Mouse (Mus musculus): ENCODE results near the gene Rin1.

The Rin1 gene

DNA sequence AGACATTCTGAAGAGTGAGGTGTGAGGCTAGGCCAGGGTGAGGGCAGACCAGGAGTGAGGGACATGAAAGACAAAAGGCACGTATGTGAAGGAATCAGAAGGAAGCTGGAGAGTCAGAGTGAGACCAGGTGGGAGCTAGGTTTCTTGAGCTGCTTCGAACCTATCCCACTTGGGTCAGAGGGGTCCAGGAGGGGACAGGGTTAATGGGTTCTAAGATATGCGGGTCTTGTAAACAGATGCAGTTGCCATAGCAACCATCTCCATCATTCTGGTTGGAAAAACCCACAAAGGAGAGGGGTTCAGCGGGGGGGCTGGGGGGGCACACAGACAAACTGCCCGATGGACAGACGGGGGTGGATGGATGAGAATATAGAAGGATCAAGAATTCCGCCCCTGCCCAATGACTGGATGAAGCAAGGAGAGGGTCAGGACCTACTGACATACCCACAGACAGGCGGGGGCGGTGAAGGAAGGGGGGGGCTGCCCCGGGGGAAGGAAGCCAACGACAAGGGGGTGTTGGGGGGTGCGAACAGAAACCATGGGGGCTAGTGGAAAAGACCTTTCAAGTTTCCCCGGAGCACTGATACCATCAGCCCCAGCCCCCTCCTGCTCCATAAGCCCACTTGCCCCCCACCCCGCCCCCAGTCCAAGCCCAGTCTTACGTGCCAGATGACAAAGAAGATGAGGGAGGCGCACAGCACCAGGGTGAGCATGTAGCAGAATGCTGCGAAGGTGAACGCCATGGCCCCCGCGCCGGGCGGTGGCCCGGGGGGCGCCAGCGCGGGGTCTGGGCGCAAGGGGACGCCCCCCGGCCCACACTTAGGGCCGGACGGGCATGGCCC, 47.5 kb downstream of the Rin1 start:
- no peak for DNase-seq

DNA sequence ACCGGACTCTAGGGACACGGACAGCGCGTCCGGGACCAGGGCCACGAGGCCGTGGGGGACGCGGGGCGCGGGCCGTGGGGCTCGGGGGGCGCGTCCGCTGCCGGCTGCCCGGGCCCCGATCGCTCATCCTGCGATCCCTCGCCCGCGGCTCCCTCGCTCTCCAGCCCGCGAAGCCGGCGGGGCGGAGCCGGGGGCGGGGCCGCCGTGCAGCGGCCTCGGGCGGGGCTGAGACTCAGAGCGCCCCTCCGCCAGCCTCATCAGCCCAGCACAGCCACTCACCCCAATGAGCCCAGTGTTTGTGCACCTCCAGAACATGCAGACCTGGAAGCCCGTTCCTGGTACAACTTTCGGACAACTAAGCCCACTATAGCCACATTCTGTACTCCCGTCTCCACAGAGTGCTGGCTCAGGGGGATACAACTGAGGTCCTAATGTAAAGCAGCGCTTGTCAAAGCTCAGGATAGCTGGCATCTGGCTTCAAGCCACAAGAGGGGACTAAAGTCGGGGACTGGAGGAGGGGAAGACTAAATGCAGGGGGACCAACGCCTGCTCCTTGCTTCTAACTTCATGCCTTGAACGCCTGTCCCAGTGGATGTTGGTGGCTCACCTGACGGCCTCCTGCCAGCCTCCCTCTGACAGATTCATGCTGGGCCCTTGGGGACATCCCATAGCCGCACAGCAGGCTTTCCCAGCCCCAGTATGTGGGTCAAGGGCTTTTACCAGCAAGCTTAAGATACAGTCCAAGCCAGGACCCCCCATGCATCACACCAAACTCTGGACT, 48.3 kb downstream of the Rin1 start, which contains the start of gene Cnih2:
TSS of gene Cnih2 (minus strand) at position 159 of the 781 bp plus-strand sequence.
- DNase-seq, result peak in 1 of 2 experiments; percentile 64

- no peak for DNase-seq
Measured at GRCm38 (mm10) chr19:5106074-5106473, 55.8 kb downstream of the Rin1 start.

All from spleen, adult 18-20 months (tissue).